Mouse (Mus musculus): Measurements from ENCODE around the gene Snx12. TPM values are rescaled to one million over a fixed set of nuclear protein-coding genes. Genes with fewer than 3 reads are reported as not detected.
A peak's percentile ranks its signal among the peaks of the same experiment; 100 is the strongest.

Gene Snx12
- polyA plus RNA-seq, 1 experiment from 2014 or later: 44.9 TPM

GRCm38 (mm10) chrX:101260441-101261325 is 38.3 kb upstream of the Snx12 start:
- Histone ChIP-seq H3K27me3 (replicated peaks; ENCODE audit: control insufficient read depth, insufficient read depth, low read length) (no peaks in the 10 kb centered on the region), H3K4me3 (ENCODE audit: low read depth, low read length) (no peak overlapping the region), H3K9ac (ENCODE audit: low read depth, low read length) (no peak overlapping the region), H3K36me3 (ENCODE audit: control insufficient read depth, insufficient read depth) (no peaks in the 10 kb centered on the region), H3K27ac (ENCODE audit: low read depth, low read length) (no peak overlapping the region), H3K9me3 (ENCODE audit: control insufficient read depth) (no peaks in the 10 kb centered on the region), H3K4me2 (replicated peaks; ENCODE audit: low read depth) (no peak overlapping the region), H3K4me1 (replicated peaks; ENCODE audit: control insufficient read depth, insufficient read depth, low read length) (no peaks in the 10 kb centered on the region)
- TF ChIP-seq CTCF (IDR thresholded peaks at IDR 0.05; ENCODE audit: low read depth): no peak
- ATAC-seq: no peak
- WGBS: 28% methylated on average over 12 of the region's 13 CpGs

GRCm38 (mm10) chrX:101256603-101257002 is 34.2 kb upstream of the Snx12 start:
- Histone ChIP-seq H3K36me3 (ENCODE audit: control insufficient read depth, insufficient read depth) (no peaks in the 10 kb centered on the region), H3K9me3 (ENCODE audit: control insufficient read depth) (no peaks in the 10 kb centered on the region), H3K27ac (ENCODE audit: low read depth, low read length) (no peak overlapping the region), H3K4me2 (replicated peaks; ENCODE audit: low read depth) (no peak overlapping the region), H3K4me3 (ENCODE audit: low read depth, low read length) (no peak overlapping the region), H3K9ac (ENCODE audit: low read depth, low read length) (no peak overlapping the region), H3K27me3 (replicated peaks; ENCODE audit: control insufficient read depth, insufficient read depth, low read length) (no peaks in the 10 kb centered on the region), H3K4me1 (replicated peaks; ENCODE audit: control insufficient read depth, insufficient read depth, low read length) (no peaks in the 10 kb centered on the region)
- ATAC-seq: no peak
- WGBS: 78% methylated on average over 13 of the region's 13 CpGs
- peak; percentile 43; the same call in 1 of the 2 replicates for TF ChIP-seq CTCF (IDR thresholded peaks at IDR 0.05; ENCODE audit: low read depth)

DNA sequence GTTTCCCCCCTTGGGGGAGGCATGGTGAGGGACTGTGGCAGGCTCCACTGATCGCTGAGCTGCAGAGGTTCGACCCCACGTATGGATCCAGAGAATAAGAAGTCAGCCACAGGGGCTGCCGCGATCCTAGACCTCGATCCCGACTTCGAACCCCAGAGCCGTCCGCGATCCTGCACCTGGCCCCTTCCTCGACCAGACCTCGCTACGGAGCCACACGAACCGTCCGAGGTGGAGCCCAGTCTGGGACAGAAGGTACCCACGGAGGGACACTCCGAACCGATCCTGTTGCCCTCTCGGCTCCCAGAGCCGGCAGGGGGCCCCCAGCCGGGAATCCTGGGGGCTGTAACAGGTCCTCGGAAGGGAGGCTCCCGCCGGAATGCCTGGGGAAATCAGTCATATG is 32.4 kb upstream of the Snx12 start:
- peak overlapping the region; percentile 75 for H3K4me2 ChIP-seq (replicated peaks; ENCODE audit: low read depth)
- peak overlapping the region; percentile 51 for H3K9ac ChIP-seq (ENCODE audit: low read depth, low read length)
- H3K27me3 ChIP-seq (replicated peaks; ENCODE audit: control insufficient read depth, insufficient read depth, low read length): no peaks in the 10 kb centered on the region
- no peak overlapping the region for H3K27ac ChIP-seq (ENCODE audit: low read depth, low read length)
- H3K4me3 ChIP-seq (ENCODE audit: low read depth, low read length): peak overlapping the region; percentile 57
- TF ChIP-seq CTCF (IDR thresholded peaks at IDR 0.05; ENCODE audit: low read depth): no peak
- ATAC-seq: peak; percentile 28; the same call in 1 of the 2 replicates
- 24% methylated on average over 26 of the region's 26 CpGs for WGBS
- H3K36me3 ChIP-seq (ENCODE audit: control insufficient read depth, insufficient read depth): no peaks in the 10 kb centered on the region
- H3K4me1 ChIP-seq (replicated peaks; ENCODE audit: control insufficient read depth, insufficient read depth, low read length): no peaks in the 10 kb centered on the region
- H3K9me3 ChIP-seq (ENCODE audit: control insufficient read depth): no peaks in the 10 kb centered on the region

- Histone ChIP-seq H3K27me3 (replicated peaks; ENCODE audit: control insufficient read depth, insufficient read depth, low read length) (no peaks in the 10 kb centered on the region), H3K9ac (ENCODE audit: low read depth, low read length) (peak within 1 kb of the TSS; percentile 51), H3K9me3 (ENCODE audit: control insufficient read depth) (no peaks in the 10 kb centered on the region), H3K4me3 (ENCODE audit: low read depth, low read length) (peak within 1 kb of the TSS; percentile 57), H3K27ac (ENCODE audit: low read depth, low read length) (no peak within 1 kb of the TSS), H3K4me1 (replicated peaks; ENCODE audit: control insufficient read depth, insufficient read depth, low read length) (no peaks in the 10 kb centered on the region), H3K36me3 (ENCODE audit: control insufficient read depth, insufficient read depth) (no peaks in the 10 kb centered on the region), H3K4me2 (replicated peaks; ENCODE audit: low read depth) (peak within 1 kb of the TSS; percentile 75)
- 24% methylated on average over 47 of the region's 47 CpGs for WGBS
- peak; percentile 89 for ATAC-seq
- no peak for TF ChIP-seq CTCF (IDR thresholded peaks at IDR 0.05; ENCODE audit: low read depth)
Observed at GRCm38 (mm10) chrX:101253952-101254729, 31.8 kb upstream of the Snx12 start, which contains the start of gene Foxo4. Foxo4 (plus strand) TSS chrX:101254528.

DNA sequence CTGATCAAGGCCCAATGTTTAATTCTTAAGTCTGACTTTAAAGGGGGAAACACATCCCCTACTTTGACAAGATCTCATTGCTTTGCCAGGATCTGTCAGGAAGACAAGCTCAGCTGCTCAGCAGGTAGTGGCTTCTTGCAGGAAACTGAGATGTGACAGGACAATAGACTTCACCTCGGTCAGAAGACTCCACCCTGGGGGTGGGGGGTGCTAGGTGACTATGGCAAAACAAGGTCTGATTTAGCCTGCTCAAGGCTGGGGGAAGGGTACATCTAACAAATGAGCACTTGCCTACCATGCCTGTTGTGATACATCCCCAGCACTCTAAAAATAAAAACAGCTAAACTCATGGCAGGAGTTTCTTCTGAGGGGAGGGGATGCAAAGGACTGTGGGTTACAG is 22.6 kb upstream of the Snx12 start:
- no peaks in the 10 kb centered on the region for H3K27me3 ChIP-seq (replicated peaks; ENCODE audit: control insufficient read depth, insufficient read depth, low read length)
- ATAC-seq: no peak
- no peaks in the 10 kb centered on the region for H3K36me3 ChIP-seq (ENCODE audit: control insufficient read depth, insufficient read depth)
- TF ChIP-seq CTCF (IDR thresholded peaks at IDR 0.05; ENCODE audit: low read depth): no peak
- no peak overlapping the region for H3K4me2 ChIP-seq (replicated peaks; ENCODE audit: low read depth)
- H3K27ac ChIP-seq (ENCODE audit: low read depth, low read length): no peak overlapping the region
- H3K9ac ChIP-seq (ENCODE audit: low read depth, low read length): no peak overlapping the region
- no peaks in the 10 kb centered on the region for H3K4me1 ChIP-seq (replicated peaks; ENCODE audit: control insufficient read depth, insufficient read depth, low read length)
- H3K4me3 ChIP-seq (ENCODE audit: low read depth, low read length): no peak overlapping the region
- H3K9me3 ChIP-seq (ENCODE audit: control insufficient read depth): no peaks in the 10 kb centered on the region
- WGBS: 27% methylated on average over 1 of the region's 1 CpGs

- no peaks in the 10 kb centered on the region for H3K36me3 ChIP-seq (ENCODE audit: control insufficient read depth, insufficient read depth)
- no peak overlapping the region for H3K9ac ChIP-seq (ENCODE audit: low read depth, low read length)
- no peak for ATAC-seq
- H3K9me3 ChIP-seq (ENCODE audit: control insufficient read depth): no peaks in the 10 kb centered on the region
- no peak overlapping the region for H3K27ac ChIP-seq (ENCODE audit: low read depth, low read length)
- WGBS: 32% methylated on average over 7 of the region's 7 CpGs
- no peak for TF ChIP-seq CTCF (IDR thresholded peaks at IDR 0.05; ENCODE audit: low read depth)
- H3K4me2 ChIP-seq (replicated peaks; ENCODE audit: low read depth): peak overlapping the region; percentile 59
- no peaks in the 10 kb centered on the region for H3K4me1 ChIP-seq (replicated peaks; ENCODE audit: control insufficient read depth, insufficient read depth, low read length)
- no peaks in the 10 kb centered on the region for H3K27me3 ChIP-seq (replicated peaks; ENCODE audit: control insufficient read depth, insufficient read depth, low read length)
- H3K4me3 ChIP-seq (ENCODE audit: low read depth, low read length): peak overlapping the region; percentile 54
Observed at GRCm38 (mm10) chrX:101222796-101223162, 416 bp upstream of the Snx12 start.
